Mouse (Mus musculus) liver, embryonic 14.5 days (tissue): ENCODE data around the gene Gstm7. TPM values are rescaled to one million over a fixed set of nuclear protein-coding genes. Genes with fewer than 3 reads are reported as not detected.
A peak's percentile ranks its signal among the peaks of the same experiment; 100 is the strongest.

Source experiments
- ATAC-seq: fragments of 200-750 bp; cut with Nextera tagmentation; 2 replicates; pipeline ENCODE4 v1.8.0; 2017; ENCODE audit warnings: moderate number of reproducible peaks, mild to moderate bottlenecking, moderate library complexity; ENCODE audit not compliant: insufficient read depth
- DNase-seq, 3 experiments: peaks; one replicate each; pipeline ENCODE4 v3.0.0-alpha.2; 2012 to 2013; ENCODE audit warnings: low read depth in 3 of 3, low spot score in 3 of 3
- H3K27ac ChIP-seq: fragments of 300-500 bp; sonication (generic); 2 replicates; pipeline ENCODE4 v1.5.1; 2014; ENCODE audit warnings: moderate library complexity, mild to moderate bottlenecking, control low read depth, inconsistent platforms
- H3K27me3 ChIP-seq: fragments of 300-500 bp; sonication (generic); 2 replicates; pipeline ENCODE4 v1.6.1; 2014; ENCODE audit warnings: mild to moderate bottlenecking, low read length, moderate library complexity; ENCODE audit not compliant: control insufficient read depth, insufficient read depth
- H3K36me3 ChIP-seq: fragments of 300-500 bp; sonication (generic); replicated peaks from 2 replicates; pipeline ENCODE4 v1.6.1; 2014; ENCODE audit warnings: low read depth; ENCODE audit not compliant: control insufficient read depth, insufficient read depth
- H3K4me1 ChIP-seq, 2 experiments: fragments of 200-500 bp in 1 of 2; fragments of 300-500 bp in 1 of 2; sonication (generic) in 1 of 2; replicated peaks; 2 replicates each; pipeline ENCODE4 v1.6.1; 2012 to 2014; ENCODE audit warnings: antibody characterized with exemption in 1 of 2, inconsistent platforms in 1 of 2, low read length in 1 of 2; ENCODE audit not compliant: control insufficient read depth in 2 of 2, insufficient read depth in 2 of 2
- H3K4me2 ChIP-seq: fragments of 300-500 bp; sonication (generic); 2 replicates; pipeline ENCODE4 v1.6.1; 2014; ENCODE audit warnings: low read depth, mild to moderate bottlenecking, control low read depth, moderate library complexity
- H3K4me3 ChIP-seq, 2 experiments: fragments of 200-500 bp in 1 of 2; fragments of 300-500 bp in 1 of 2; sonication (generic) in 1 of 2; 2 replicates each; pipeline ENCODE4 v1.5.1; 2012 to 2014; ENCODE audit warnings: low read depth in 2 of 2, low read length in 2 of 2, mild to moderate bottlenecking in 2 of 2, control low read depth in 1 of 2, inconsistent platforms in 1 of 2, moderate library complexity in 1 of 2; ENCODE audit not compliant: insufficient read depth in 1 of 2
- H3K9ac ChIP-seq: fragments of 300-500 bp; sonication (generic); replicated peaks from 2 replicates; pipeline ENCODE4 v1.6.1; 2014; ENCODE audit warnings: mild to moderate bottlenecking, control low read depth, moderate library complexity
- H3K9me3 ChIP-seq: fragments of 300-500 bp; sonication (generic); 2 replicates; pipeline ENCODE4 v1.6.1; 2016; ENCODE audit warnings: low read length, mixed read lengths; ENCODE audit not compliant: control insufficient read depth
- CTCF ChIP-seq: IDR thresholded peaks from 2 replicates; pipeline ENCODE4 v1.5.1; 2016; ENCODE audit warnings: antibody characterized with exemption, low read depth, control low read depth
- EP300 ChIP-seq: IDR thresholded peaks from 2 replicates; pipeline ENCODE4 v1.6.1; 2016; ENCODE audit warnings: antibody characterized with exemption, low read depth
- WGBS: fragments of 180-500 bp; shearing (Covaris S2); extraction: QIAGEN DNeasy Blood & Tissue Kit; methylation state at CpG from one replicate; pipeline ENCODE4 v1.1.7; 2014; ENCODE audit not compliant: insufficient replicate concordance; 5-methylcytosine and 5-hydroxymethylcytosine counted together
- polyA plus RNA-seq, 2 experiments: library from polyadenylated mRNA; depleted of rRNA in 1 of 2; stranded (reverse) in 1 of 2; unstranded in 1 of 2; fragments of >200 nt; fragmentation: Nextera tagmentation in 1 of 2; extraction: Ambion mirVana in 1 of 2; gene quantifications; 2 replicates each; pipeline versions ENCODE4 v1.2.1 to v1.2.3; 2012 to 2014

Gene Gstm7
- polyA plus RNA-seq, 2 experiments: 15.3 to 16.1 TPM

- Histone ChIP-seq H3K4me1 (peaks cover 0 to 7% of the 10 kb centered on the region in 2 experiments; a peak in 1 of 4 replicates), H3K4me3 (no peak overlapping the region), H3K36me3 (no peaks in the 10 kb centered on the region), H3K4me2 (no peak overlapping the region), H3K27ac (no peak overlapping the region), H3K27me3 (no peaks in the 10 kb centered on the region), H3K9me3 (no peaks in the 10 kb centered on the region), H3K9ac (no peak overlapping the region)
- ATAC-seq: no peak
- TF ChIP-seq CTCF (no peak), EP300 (no peak)
- DNase-seq: no peak
- WGBS: 13% methylated on average over 3 of the region's 3 CpGs
These were observed 4.3 kb upstream of the Gstm7 start for GRCm38 (mm10) chr3:107935888-107936287.

GRCm38 (mm10) chr3:107935268-107935667 is 3.7 kb upstream of the Gstm7 start:
- no peak for TF ChIP-seq CTCF
- TF ChIP-seq EP300: no peak
- H3K9ac ChIP-seq: no peak overlapping the region
- ATAC-seq (no peak), DNase-seq (no peak)
- H3K27ac ChIP-seq: no peak overlapping the region
- WGBS: 54% methylated on average over 3 of the region's 3 CpGs
- H3K4me2 ChIP-seq: no peak overlapping the region
- no peak overlapping the region for H3K4me3 ChIP-seq
- H3K36me3 ChIP-seq: no peaks in the 10 kb centered on the region
- H3K4me1 ChIP-seq: peaks cover 0 to 7% of the 10 kb centered on the region in 2 experiments; a peak in 1 of 4 replicates
- H3K27me3 ChIP-seq: no peaks in the 10 kb centered on the region
- H3K9me3 ChIP-seq: no peaks in the 10 kb centered on the region

GRCm38 (mm10) chr3:107932128-107932527 is 511 bp upstream of the Gstm7 start:
- ATAC-seq: no peak
- H3K9me3 ChIP-seq: no peaks in the 10 kb centered on the region
- TF ChIP-seq CTCF (no peak), EP300 (no peak)
- no peak overlapping the region for H3K4me3 ChIP-seq
- no peak for DNase-seq
- no peak overlapping the region for H3K9ac ChIP-seq
- H3K27me3 ChIP-seq: no peaks in the 10 kb centered on the region
- 0 out of 4 replicates have a peak, but pooled peaks cover 0 to 3% of the 10 kb centered on the region in 2 experiments for H3K4me1 ChIP-seq
- H3K27ac ChIP-seq: no peak overlapping the region
- H3K36me3 ChIP-seq: no peaks in the 10 kb centered on the region
- H3K4me2 ChIP-seq: no peak overlapping the region
- 72% methylated on average over 6 of the region's 6 CpGs for WGBS

GRCm38 (mm10) chr3:107931134-107931533 is 483 bp downstream of the Gstm7 start:
- TF ChIP-seq CTCF: no peak
- 28% methylated on average over 2 of the region's 2 CpGs for WGBS
- Histone ChIP-seq H3K36me3 (no peaks in the 10 kb centered on the region), H3K4me3 (peak overlapping the region; percentile 6 to 44; a peak in 3 of 4 replicates), H3K27me3 (no peaks in the 10 kb centered on the region), H3K27ac (no peak overlapping the region), H3K9me3 (no peaks in the 10 kb centered on the region), H3K9ac (no peak overlapping the region), H3K4me2 (peak overlapping the region; percentile 58), H3K4me1 (0 out of 4 replicates have a peak, but pooled peaks cover 0 to 3% of the 10 kb centered on the region in 2 experiments)
- DNase-seq (no peak), ATAC-seq (no peak)

GRCm38 (mm10) chr3:107929731-107930130 is 1.9 kb downstream of the Gstm7 start:
- no peak for DNase-seq
- WGBS: 56% methylated on average over 4 of the region's 4 CpGs
- Histone ChIP-seq H3K9ac (no peak overlapping the region), H3K36me3 (no peaks in the 10 kb centered on the region), H3K9me3 (no peaks in the 10 kb centered on the region), H3K4me3 (no peak overlapping the region), H3K27me3 (no peaks in the 10 kb centered on the region), H3K4me1 (0 out of 4 replicates have a peak, but pooled peaks cover 0 to 3% of the 10 kb centered on the region in 2 experiments), H3K4me2 (no peak overlapping the region), H3K27ac (no peak overlapping the region)
- no peak for ATAC-seq
- TF ChIP-seq CTCF (no peak), EP300 (no peak)
